Mouse (Mus musculus) liver, embryonic 14.5 days (tissue): ENCODE data around the gene Wdr86. TPM values are rescaled to one million over a fixed set of nuclear protein-coding genes. Genes with fewer than 3 reads are reported as not detected.

ENCODE experiments used
- ATAC-seq: fragments of 200-750 bp; cut with Nextera tagmentation; 2 replicates; pipeline ENCODE4 v1.8.0; 2017; ENCODE audit warnings: moderate number of reproducible peaks, mild to moderate bottlenecking, moderate library complexity; ENCODE audit not compliant: insufficient read depth
- DNase-seq, 3 experiments: peaks; one replicate each; pipeline ENCODE4 v3.0.0-alpha.2; 2012 to 2013; ENCODE audit warnings: low read depth in 3 of 3, low spot score in 3 of 3
- H3K27ac ChIP-seq: fragments of 300-500 bp; sonication (generic); 2 replicates; pipeline ENCODE4 v1.5.1; 2014; ENCODE audit warnings: moderate library complexity, mild to moderate bottlenecking, control low read depth, inconsistent platforms
- H3K27me3 ChIP-seq: fragments of 300-500 bp; sonication (generic); 2 replicates; pipeline ENCODE4 v1.6.1; 2014; ENCODE audit warnings: mild to moderate bottlenecking, low read length, moderate library complexity; ENCODE audit not compliant: control insufficient read depth, insufficient read depth
- H3K36me3 ChIP-seq: fragments of 300-500 bp; sonication (generic); replicated peaks from 2 replicates; pipeline ENCODE4 v1.6.1; 2014; ENCODE audit warnings: low read depth; ENCODE audit not compliant: control insufficient read depth, insufficient read depth
- H3K4me1 ChIP-seq, 2 experiments: fragments of 200-500 bp in 1 of 2; fragments of 300-500 bp in 1 of 2; sonication (generic) in 1 of 2; replicated peaks; 2 replicates each; pipeline ENCODE4 v1.6.1; 2012 to 2014; ENCODE audit warnings: antibody characterized with exemption in 1 of 2, inconsistent platforms in 1 of 2, low read length in 1 of 2; ENCODE audit not compliant: control insufficient read depth in 2 of 2, insufficient read depth in 2 of 2
- H3K4me2 ChIP-seq: fragments of 300-500 bp; sonication (generic); 2 replicates; pipeline ENCODE4 v1.6.1; 2014; ENCODE audit warnings: low read depth, mild to moderate bottlenecking, control low read depth, moderate library complexity
- H3K4me3 ChIP-seq, 2 experiments: fragments of 200-500 bp in 1 of 2; fragments of 300-500 bp in 1 of 2; sonication (generic) in 1 of 2; 2 replicates each; pipeline ENCODE4 v1.5.1; 2012 to 2014; ENCODE audit warnings: low read depth in 2 of 2, low read length in 2 of 2, mild to moderate bottlenecking in 2 of 2, control low read depth in 1 of 2, inconsistent platforms in 1 of 2, moderate library complexity in 1 of 2; ENCODE audit not compliant: insufficient read depth in 1 of 2
- H3K9ac ChIP-seq: fragments of 300-500 bp; sonication (generic); replicated peaks from 2 replicates; pipeline ENCODE4 v1.6.1; 2014; ENCODE audit warnings: mild to moderate bottlenecking, control low read depth, moderate library complexity
- H3K9me3 ChIP-seq: fragments of 300-500 bp; sonication (generic); 2 replicates; pipeline ENCODE4 v1.6.1; 2016; ENCODE audit warnings: low read length, mixed read lengths; ENCODE audit not compliant: control insufficient read depth
- CTCF ChIP-seq: IDR thresholded peaks from 2 replicates; pipeline ENCODE4 v1.5.1; 2016; ENCODE audit warnings: antibody characterized with exemption, low read depth, control low read depth
- EP300 ChIP-seq: IDR thresholded peaks from 2 replicates; pipeline ENCODE4 v1.6.1; 2016; ENCODE audit warnings: antibody characterized with exemption, low read depth
- WGBS: fragments of 180-500 bp; shearing (Covaris S2); extraction: QIAGEN DNeasy Blood & Tissue Kit; methylation state at CpG from one replicate; pipeline ENCODE4 v1.1.7; 2014; ENCODE audit not compliant: insufficient replicate concordance; 5-methylcytosine and 5-hydroxymethylcytosine counted together
- polyA plus RNA-seq, 2 experiments: library from polyadenylated mRNA; depleted of rRNA in 1 of 2; stranded (reverse) in 1 of 2; unstranded in 1 of 2; fragments of >200 nt; fragmentation: Nextera tagmentation in 1 of 2; extraction: Ambion mirVana in 1 of 2; gene quantifications; 2 replicates each; pipeline versions ENCODE4 v1.2.1 to v1.2.3; 2012 to 2014

Wdr86 gene
- polyA plus RNA-seq, 2 experiments: 1.1 to 1.4 TPM

GRCm38 (mm10) chr5:24726901-24727836 lies 3.4 kb downstream of the Wdr86 start:
- Histone ChIP-seq H3K27me3 (peaks cover 32% of the 10 kb centered on the region), H3K4me3 (no peak overlapping the region), H3K9ac (no peak overlapping the region), H3K4me2 (no peak overlapping the region), H3K36me3 (no peaks in the 10 kb centered on the region), H3K27ac (no peak overlapping the region), H3K4me1 (no peaks in the 10 kb centered on the region), H3K9me3 (no peaks in the 10 kb centered on the region)
- ATAC-seq (peak; percentile 18; the same call in 1 of the 2 replicates), DNase-seq (no peak)
- TF ChIP-seq CTCF (no peak), EP300 (no peak)
- WGBS: 49% methylated on average over 12 of the region's 12 CpGs

DNA sequence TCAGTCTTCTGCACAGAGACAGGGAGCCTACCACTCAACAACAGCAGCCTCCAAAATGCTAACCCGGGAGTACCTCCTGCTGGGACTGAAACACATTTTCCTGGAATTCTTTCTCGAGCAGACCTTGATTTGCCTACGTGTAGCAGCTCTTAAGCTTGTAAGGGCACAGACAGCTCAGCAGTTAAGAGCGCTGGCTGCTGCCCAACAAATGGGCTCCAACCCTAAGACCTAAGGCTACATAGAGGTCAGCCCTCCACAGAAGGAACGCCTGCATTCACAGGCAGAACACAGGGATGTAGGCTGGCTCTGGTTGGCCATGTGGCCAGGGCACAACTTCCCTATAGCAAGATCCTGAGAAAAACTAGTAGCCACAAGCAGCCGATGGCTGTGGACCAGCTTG lies 4.6 kb downstream of the Wdr86 start:
- Histone ChIP-seq H3K4me2 (no peak overlapping the region), H3K4me3 (no peak overlapping the region), H3K36me3 (no peaks in the 10 kb centered on the region), H3K4me1 (no peaks in the 10 kb centered on the region), H3K9ac (no peak overlapping the region), H3K27me3 (peaks cover 19% of the 10 kb centered on the region), H3K27ac (no peak overlapping the region), H3K9me3 (no peaks in the 10 kb centered on the region)
- DNase-seq (no peak), ATAC-seq (no peak)
- TF ChIP-seq EP300: no peak
- TF ChIP-seq CTCF: no peak
- WGBS: 58% methylated on average over 6 of the region's 6 CpGs

DNA sequence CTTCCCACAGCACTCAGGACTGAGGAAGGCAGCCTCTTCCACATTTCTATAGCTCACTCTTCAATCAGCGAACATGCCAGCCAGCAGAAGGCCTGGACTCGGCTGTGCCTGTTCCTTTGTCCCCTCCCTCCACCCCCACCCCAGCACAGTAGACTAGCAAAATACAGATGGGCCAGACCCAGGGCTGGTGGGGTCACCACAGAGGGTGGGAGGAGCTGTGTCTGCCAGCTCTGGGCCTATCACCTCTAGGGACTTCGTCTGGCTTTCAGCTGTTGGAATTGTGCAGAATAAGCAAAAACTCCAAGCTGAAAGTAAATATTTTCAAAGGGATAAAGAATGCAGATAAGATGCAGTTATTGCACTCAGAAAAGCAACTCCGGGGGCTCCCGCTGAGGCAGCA lies 5.7 kb downstream of the Wdr86 start:
- Histone ChIP-seq H3K4me2 (no peak overlapping the region), H3K27ac (no peak overlapping the region), H3K27me3 (peaks cover 8% of the 10 kb centered on the region), H3K4me1 (no peaks in the 10 kb centered on the region), H3K9ac (no peak overlapping the region), H3K4me3 (no peak overlapping the region), H3K36me3 (no peaks in the 10 kb centered on the region), H3K9me3 (no peaks in the 10 kb centered on the region)
- 50% methylated on average over 5 of the region's 5 CpGs for WGBS
- no peak for TF ChIP-seq CTCF
- TF ChIP-seq EP300: no peak
- ATAC-seq (no peak), DNase-seq (no peak)

- no peaks in the 10 kb centered on the region for H3K4me1 ChIP-seq
- H3K36me3 ChIP-seq: no peaks in the 10 kb centered on the region
- ATAC-seq (no peak), DNase-seq (no peak)
- TF ChIP-seq EP300: no peak
- TF ChIP-seq CTCF: no peak
- no peaks in the 10 kb centered on the region for H3K9me3 ChIP-seq
- peaks cover 3% of the 10 kb centered on the region for H3K27me3 ChIP-seq
- H3K4me3 ChIP-seq: no peak overlapping the region
- 63% methylated on average over 5 of the region's 5 CpGs for WGBS
- no peak overlapping the region for H3K27ac ChIP-seq
- no peak overlapping the region for H3K4me2 ChIP-seq
- no peak overlapping the region for H3K9ac ChIP-seq
Observed at GRCm38 (mm10) chr5:24724270-24724634, 6.3 kb downstream of the Wdr86 start.

DNA sequence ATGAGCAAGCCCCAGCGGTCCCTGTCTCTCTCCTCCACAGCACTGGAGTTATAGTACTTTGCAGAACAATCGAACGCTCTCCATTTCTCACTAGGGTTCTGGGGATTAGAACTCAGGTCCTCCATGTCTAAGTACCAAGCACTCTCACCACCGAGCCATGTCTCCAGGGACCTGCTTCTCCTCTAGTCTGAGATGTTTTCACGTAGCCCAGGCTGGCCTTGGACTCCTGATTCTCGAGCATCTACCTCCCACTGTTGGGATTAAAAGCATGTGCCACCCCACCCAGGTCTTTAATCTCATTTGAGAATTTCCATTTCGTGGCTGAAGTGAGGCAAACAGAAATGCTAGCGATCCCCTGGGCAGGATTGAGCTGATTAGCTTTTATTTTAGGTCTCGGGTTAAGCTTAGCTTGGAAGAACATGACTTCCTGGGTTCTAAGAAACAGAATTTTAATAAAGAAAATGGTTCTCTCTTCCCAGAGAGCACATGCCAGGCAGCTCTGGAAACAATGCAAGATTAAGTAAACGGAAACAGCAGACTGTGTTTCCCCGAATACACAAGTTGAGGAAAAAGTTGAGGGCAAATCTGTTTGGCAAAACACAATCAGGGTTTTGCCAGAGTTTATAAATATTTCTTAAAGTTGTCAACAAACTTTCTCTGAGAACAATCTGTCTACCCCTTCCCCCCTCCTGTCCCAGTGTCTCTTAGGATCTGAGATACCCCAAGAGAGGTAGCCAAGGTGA lies 6.8 kb downstream of the Wdr86 start:
- no peaks in the 10 kb centered on the region for H3K4me1 ChIP-seq
- no peak overlapping the region for H3K27ac ChIP-seq
- TF ChIP-seq EP300 (no peak), CTCF (no peak)
- ATAC-seq (no peak), DNase-seq (no peak)
- 61% methylated on average over 11 of the region's 11 CpGs for WGBS
- no peaks in the 10 kb centered on the region for H3K36me3 ChIP-seq
- H3K27me3 ChIP-seq: no peaks in the 10 kb centered on the region
- H3K4me3 ChIP-seq: no peak overlapping the region
- H3K4me2 ChIP-seq: no peak overlapping the region
- no peak overlapping the region for H3K9ac ChIP-seq
- H3K9me3 ChIP-seq: no peaks in the 10 kb centered on the region
